Mouse (Mus musculus) lung, postnatal 0 days (tissue): ENCODE data around the gene Lman1l.

Experiments used
- CTCF ChIP-seq: IDR thresholded peaks from 2 replicates; pipeline ENCODE4 v1.5.1; 2016; ENCODE audit warnings: antibody characterized with exemption, mild to moderate bottlenecking
- EP300 ChIP-seq: IDR thresholded peaks from 2 replicates; pipeline ENCODE4 v1.6.1; 2016; ENCODE audit warnings: antibody characterized with exemption, mild to moderate bottlenecking, control low read depth

DNA sequence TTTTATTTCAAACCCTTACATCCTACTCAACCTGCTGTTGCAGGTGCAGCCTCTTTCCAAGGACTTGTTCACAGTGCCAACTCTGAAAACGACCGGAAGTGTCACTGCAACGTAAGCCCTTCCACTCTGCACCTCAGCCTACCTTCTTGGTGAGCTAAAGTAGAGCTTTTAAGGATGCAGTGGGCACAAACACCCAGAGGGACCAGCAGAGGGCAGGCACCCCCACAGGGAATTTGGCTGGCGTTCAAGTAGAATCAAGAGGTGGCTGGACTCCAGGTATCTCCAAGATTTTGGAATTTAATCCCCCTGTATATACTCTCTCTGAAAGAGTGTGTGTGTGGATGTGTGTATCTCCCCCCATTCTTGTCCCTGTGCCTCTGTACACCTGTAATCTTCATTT, 37.3 kb upstream of the Lman1l start:
- TF ChIP-seq CTCF: peak; percentile 32
- TF ChIP-seq EP300: no peak
